Mouse (Mus musculus) left cerebral cortex, adult 18-20 months (tissue): ENCODE measurements around the gene Nedd8. TPM values are rescaled to one million over a fixed set of nuclear protein-coding genes. Genes with fewer than 3 reads are reported as not detected.

Experiments used
- DNase-seq, 2 experiments: peaks; one replicate each; pipeline ENCODE4 v3.0.0; 2021 to 2022; ENCODE audit warnings: low spot score in 2 of 2, mixed read lengths in 1 of 2
- total RNA-seq, 2 experiments: library from RNA; stranded (reverse); gene quantifications; 2 replicates each; pipeline ENCODE4 v1.2.3; 2021

Nedd8 gene
- total RNA-seq, 2 experiments from 2014 or later = 318 to 349 TPM

GRCm38 (mm10) chr14:55672741-55673060, 777 bp upstream of the Nedd8 start:
- DNase-seq = no peak

GRCm38 (mm10) chr14:55671486-55671832, 465 bp downstream of the Nedd8 start:
- no peak for DNase-seq

GRCm38 (mm10) chr14:55660636-55661035, 11.3 kb downstream of the Nedd8 start:
- no peak for DNase-seq

GRCm38 (mm10) chr14:55659960-55660573, 11.9 kb downstream of the Nedd8 start, which contains the start of gene Mdp1:
TSS of gene Mdp1 (minus strand) at chr14:55660508.
- DNase-seq = peak; percentile 77 to 88

GRCm38 (mm10) chr14:55658011-55658410, 13.9 kb downstream of the Nedd8 start:
- DNase-seq = no peak

GRCm38 (mm10) chr14:55656935-55657334, 15.0 kb downstream of the Nedd8 start:
- DNase-seq = no peak

- DNase-seq = no peak
Measured at GRCm38 (mm10) chr14:55651528-55651927, 20.4 kb downstream of the Nedd8 start.

GRCm38 (mm10) chr14:55649884-55650283, 22.0 kb downstream of the Nedd8 start, which contains the start of gene Tssk4:
TSS of gene Tssk4 (plus strand) at chr14:55650184.
- DNase-seq = no peak

GRCm38 (mm10) chr14:55644261-55644888, 27.5 kb downstream of the Nedd8 start:
- no peak for DNase-seq

- DNase-seq = peak; percentile 75 to 85
Measured at GRCm38 (mm10) chr14:55643060-55643907, 28.6 kb downstream of the Nedd8 start, which contains the start of gene Tm9sf1. TSS of gene Tm9sf1 (minus strand) at chr14:55643806.

GRCm38 (mm10) chr14:55642679-55643059, 29.3 kb downstream of the Nedd8 start:
- no peak for DNase-seq

- no peak for DNase-seq
Measured at GRCm38 (mm10) chr14:55641291-55641690, 30.6 kb downstream of the Nedd8 start.

GRCm38 (mm10) chr14:55640816-55641215, 31.1 kb downstream of the Nedd8 start:
- DNase-seq = no peak

GRCm38 (mm10) chr14:55637795-55638194, 34.1 kb downstream of the Nedd8 start, which contains the start of gene Gm49378:
TSS of gene Gm49378 (minus strand) at chr14:55637895.
- no peak for DNase-seq

GRCm38 (mm10) chr14:55635523-55636007, 36.4 kb downstream of the Nedd8 start, which contains the start of gene Ipo4:
TSS of gene Ipo4 (minus strand) at chr14:55635957.
- peak; percentile 88 to 91 for DNase-seq

GRCm38 (mm10) chr14:55634874-55635522, 36.9 kb downstream of the Nedd8 start:
- peak; percentile 25 to 40 for DNase-seq

GRCm38 (mm10) chr14:55629312-55629711, 42.6 kb downstream of the Nedd8 start:
- peak; percentile 35 to 36 for DNase-seq

GRCm38 (mm10) chr14:55628077-55628827, 43.7 kb downstream of the Nedd8 start:
- DNase-seq = no peak

- no peak for DNase-seq
Measured at GRCm38 (mm10) chr14:55618486-55619195, 53.3 kb downstream of the Nedd8 start.

GRCm38 (mm10) chr14:55617822-55618221, 54.1 kb downstream of the Nedd8 start, which contains the start of gene Rec8:
TSS of gene Rec8 (plus strand) at chr14:55618037.
- DNase-seq = no peak
